Mouse (Mus musculus) embryonic facial prominence, embryonic 14.5 days (tissue): ENCODE data around the gene Nudc. TPM values are rescaled to one million over a fixed set of nuclear protein-coding genes. Genes with fewer than 3 reads are reported as not detected.

Source experiments
- ATAC-seq: fragments of 200-750 bp; cut with Nextera tagmentation; 2 replicates; pipeline ENCODE4 v1.8.0; 2017; ENCODE audit warnings: low read depth, moderate number of reproducible peaks, moderate TSS enrichment
- DNase-seq: peaks from one replicate; pipeline ENCODE4 v3.0.0-alpha.2; 2015; ENCODE audit warnings: low spot score
- H3K27ac ChIP-seq: fragments of 300-500 bp; sonication (generic); replicated peaks from 2 replicates; pipeline ENCODE4 v1.5.1; 2014; ENCODE audit warnings: low read depth, mild to moderate bottlenecking, low read length, moderate library complexity
- H3K27me3 ChIP-seq: fragments of 300-500 bp; sonication (generic); replicated peaks from 2 replicates; pipeline ENCODE4 v1.6.1; 2014; ENCODE audit warnings: low read length; ENCODE audit not compliant: control insufficient read depth, insufficient read depth
- H3K36me3 ChIP-seq: fragments of 300-500 bp; sonication (generic); 2 replicates; pipeline ENCODE4 v1.6.1; 2014; ENCODE audit warnings: low read length, mixed read lengths; ENCODE audit not compliant: control insufficient read depth, insufficient read depth
- H3K4me1 ChIP-seq: fragments of 300-500 bp; sonication (generic); 2 replicates; pipeline ENCODE4 v1.6.1; 2014; ENCODE audit warnings: antibody characterized with exemption, low read length; ENCODE audit not compliant: control insufficient read depth, insufficient read depth
- H3K4me2 ChIP-seq: fragments of 300-500 bp; sonication (generic); 2 replicates; pipeline ENCODE4 v1.6.1; 2014; ENCODE audit warnings: low read depth, mild to moderate bottlenecking, low read length, moderate library complexity, mixed read lengths
- H3K4me3 ChIP-seq: fragments of 300-500 bp; sonication (generic); 2 replicates; pipeline ENCODE4 v1.5.1; 2014; ENCODE audit warnings: low read depth, mild to moderate bottlenecking, low read length
- H3K9ac ChIP-seq: fragments of 300-500 bp; sonication (generic); 2 replicates; pipeline ENCODE4 v1.6.1; 2014; ENCODE audit warnings: low read depth, mild to moderate bottlenecking, low read length, moderate library complexity, mixed read lengths
- H3K9me3 ChIP-seq: fragments of 300-500 bp; sonication (generic); 2 replicates; pipeline ENCODE4 v1.6.1; 2016; ENCODE audit warnings: low read length; ENCODE audit not compliant: control insufficient read depth
- WGBS: fragments of 180-500 bp; shearing (Covaris S2); extraction: QIAGEN DNeasy Blood & Tissue Kit; methylation state at CpG from one replicate; pipeline ENCODE4 v1.1.7; 2014; 5-methylcytosine and 5-hydroxymethylcytosine counted together
- polyA plus RNA-seq: library from polyadenylated mRNA; unstranded; fragments of >200 nt; fragmentation: Nextera tagmentation; extraction: Ambion mirVana; gene quantifications from 2 replicates; pipeline ENCODE4 v1.2.1, GENCODE M21; 2014

Gene Nudc
- polyA plus RNA-seq, 1 experiment from 2014 or later, result 191 TPM

DNA sequence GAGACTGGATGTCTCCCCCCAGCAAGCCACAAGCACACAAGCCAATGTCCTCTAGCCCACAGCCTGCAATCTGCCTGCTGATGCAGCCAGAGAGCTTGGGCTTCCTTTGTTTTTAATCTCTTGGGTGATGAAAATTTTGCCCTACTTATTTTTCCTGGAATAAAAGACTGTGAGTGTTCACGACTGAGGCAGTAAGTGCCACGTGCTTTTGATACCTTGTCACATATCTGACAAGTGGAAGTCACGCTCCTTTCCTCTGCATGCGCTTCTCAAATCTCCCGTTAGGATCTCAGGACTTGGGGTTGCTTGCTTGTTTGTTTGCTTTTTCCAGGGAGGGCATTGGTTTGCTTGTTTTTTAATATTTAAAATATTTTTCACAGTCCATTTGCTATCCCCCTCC is 41.5 kb downstream of the Nudc start:
- H3K27me3 ChIP-seq, result peaks cover 40% of the 10 kb centered on the region
- WGBS, result 43% methylated on average over 5 of the region's 5 CpGs

DNA sequence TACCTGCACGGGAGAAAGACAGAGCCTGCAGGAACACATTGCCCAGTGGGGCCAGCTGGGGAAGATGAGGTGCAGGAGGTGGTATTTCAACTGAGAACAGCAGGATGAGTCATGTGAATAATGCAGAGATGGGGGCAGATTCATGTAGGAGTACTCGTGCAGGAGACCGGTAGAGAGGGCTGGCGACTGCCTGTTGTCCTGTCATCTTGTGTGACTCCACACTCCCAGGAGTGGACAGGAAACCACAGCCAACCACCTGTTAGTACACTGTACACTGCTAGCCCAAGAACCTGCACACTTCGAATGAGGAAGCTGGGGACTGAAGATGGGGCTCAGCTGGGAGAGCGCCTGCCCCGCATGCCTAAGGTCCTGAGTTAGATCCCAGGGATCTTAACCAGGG is 44.3 kb downstream of the Nudc start:
- H3K4me3 ChIP-seq, result no peak overlapping the region
- no peaks in the 10 kb centered on the region for H3K9me3 ChIP-seq
- H3K4me2 ChIP-seq, result no peak overlapping the region
- peaks cover 4% of the 10 kb centered on the region; the same call in 1 of the 2 replicates for H3K4me1 ChIP-seq
- 62% methylated on average over 7 of the region's 7 CpGs for WGBS
- peaks cover 68% of the 10 kb centered on the region for H3K27me3 ChIP-seq
- DNase-seq (no peak), ATAC-seq (no peak)
- H3K27ac ChIP-seq, result no peak overlapping the region
- no peak overlapping the region for H3K9ac ChIP-seq
- H3K36me3 ChIP-seq, result no peaks in the 10 kb centered on the region

More for the DNA sequence above, 41.5 kb downstream of the Nudc start:
- no peak overlapping the region for H3K4me2 ChIP-seq
- H3K9ac ChIP-seq, result no peak overlapping the region
- DNase-seq (no peak), ATAC-seq (no peak)
- no peak overlapping the region for H3K4me3 ChIP-seq
- no peak overlapping the region for H3K27ac ChIP-seq
- H3K36me3 ChIP-seq, result no peaks in the 10 kb centered on the region
- H3K9me3 ChIP-seq, result no peaks in the 10 kb centered on the region
- H3K4me1 ChIP-seq, result no peaks in the 10 kb centered on the region

DNA sequence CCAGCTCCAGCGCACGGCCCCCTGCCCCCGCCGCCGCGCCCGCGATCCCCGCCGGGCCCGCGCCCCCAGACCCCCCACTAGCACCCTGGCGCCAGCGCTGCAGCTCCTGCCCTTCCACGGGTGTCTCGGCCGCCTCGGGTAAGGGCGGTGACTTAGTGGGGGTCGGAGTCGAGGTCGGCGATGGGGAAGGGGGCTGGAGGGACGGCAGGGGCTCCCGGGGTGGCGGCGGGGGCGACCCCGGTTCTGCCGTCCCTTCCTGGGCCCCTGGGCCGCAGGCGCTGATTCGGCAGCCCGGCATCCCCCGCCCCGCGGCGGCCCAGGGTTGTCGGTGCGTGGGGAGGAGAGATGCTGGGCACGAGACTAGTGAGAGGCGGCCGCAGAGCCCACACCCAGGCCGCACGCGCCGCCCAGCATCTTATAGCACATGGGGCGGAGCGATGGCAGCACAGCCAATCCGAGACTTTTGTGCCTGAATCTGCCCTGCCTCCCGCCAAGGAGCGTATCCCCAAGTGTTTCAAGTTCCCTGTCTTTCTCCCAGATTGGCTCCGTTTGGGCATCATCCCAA is 47.6 kb downstream of the Nudc start, which contains the start of gene Trnp1:
Gene Trnp1, minus strand, starts transcription at position 391 of the 565 bp plus-strand sequence.
- 0% methylated on average over 14 of the region's 53 CpGs for WGBS
- Histone ChIP-seq H3K4me2 (peak within 1 kb of the TSS; percentile 98), H3K4me1 (peaks cover 4% of the 10 kb centered on the region; the same call in 1 of the 2 replicates), H3K9ac (peak within 1 kb of the TSS; percentile 70), H3K27ac (no peak within 1 kb of the TSS), H3K27me3 (peaks cover 74% of the 10 kb centered on the region), H3K36me3 (no peaks in the 10 kb centered on the region), H3K4me3 (peak within 1 kb of the TSS; percentile 59), H3K9me3 (no peaks in the 10 kb centered on the region)
- DNase-seq (peak; percentile 94), ATAC-seq (peak; percentile 90)

DNA sequence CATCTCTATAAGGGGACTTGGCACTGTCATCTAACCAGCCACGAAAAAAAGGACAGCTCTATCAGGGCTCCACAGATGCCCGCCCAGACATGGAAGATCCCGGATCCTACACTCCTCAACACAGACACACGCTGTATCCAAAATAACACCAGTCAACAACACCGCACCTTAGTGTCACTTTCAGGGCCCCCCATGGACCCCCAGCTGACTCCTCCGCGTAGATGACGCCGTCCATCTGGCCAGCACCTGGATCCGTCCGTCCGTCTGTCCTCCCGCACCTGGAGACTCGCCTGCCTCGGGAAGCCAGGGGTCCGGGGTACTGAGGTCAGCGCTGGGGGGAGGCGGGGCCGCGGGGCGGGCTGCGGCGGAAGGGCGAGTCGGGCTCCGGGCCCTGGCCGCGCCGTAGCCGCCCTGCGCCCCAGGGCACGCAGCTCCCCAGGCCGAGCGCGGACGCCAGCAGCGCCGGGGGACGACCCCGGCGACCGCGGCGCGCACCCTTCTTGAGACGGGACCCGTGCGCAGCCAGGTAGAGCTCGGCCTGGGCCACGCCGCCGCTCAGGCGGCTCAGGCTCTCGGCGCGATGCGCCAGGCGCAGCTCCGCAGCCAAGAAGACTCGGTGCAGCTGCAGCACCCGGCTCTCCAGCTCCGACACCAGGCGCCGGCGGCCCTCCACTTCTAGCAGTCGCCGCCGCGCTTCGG is 48.2 kb downstream of the Nudc start:
- Histone ChIP-seq H3K27ac (no peak overlapping the region), H3K9ac (peak overlapping the region; percentile 70), H3K27me3 (peaks cover 72% of the 10 kb centered on the region), H3K4me2 (peak overlapping the region; percentile 98), H3K4me1 (peaks cover 4% of the 10 kb centered on the region; the same call in 1 of the 2 replicates), H3K9me3 (no peaks in the 10 kb centered on the region), H3K36me3 (no peaks in the 10 kb centered on the region), H3K4me3 (peak overlapping the region; percentile 59)
- 3% methylated on average over 16 of the region's 70 CpGs for WGBS
- ATAC-seq (peak; percentile 48), DNase-seq (peak; percentile 45)

DNA sequence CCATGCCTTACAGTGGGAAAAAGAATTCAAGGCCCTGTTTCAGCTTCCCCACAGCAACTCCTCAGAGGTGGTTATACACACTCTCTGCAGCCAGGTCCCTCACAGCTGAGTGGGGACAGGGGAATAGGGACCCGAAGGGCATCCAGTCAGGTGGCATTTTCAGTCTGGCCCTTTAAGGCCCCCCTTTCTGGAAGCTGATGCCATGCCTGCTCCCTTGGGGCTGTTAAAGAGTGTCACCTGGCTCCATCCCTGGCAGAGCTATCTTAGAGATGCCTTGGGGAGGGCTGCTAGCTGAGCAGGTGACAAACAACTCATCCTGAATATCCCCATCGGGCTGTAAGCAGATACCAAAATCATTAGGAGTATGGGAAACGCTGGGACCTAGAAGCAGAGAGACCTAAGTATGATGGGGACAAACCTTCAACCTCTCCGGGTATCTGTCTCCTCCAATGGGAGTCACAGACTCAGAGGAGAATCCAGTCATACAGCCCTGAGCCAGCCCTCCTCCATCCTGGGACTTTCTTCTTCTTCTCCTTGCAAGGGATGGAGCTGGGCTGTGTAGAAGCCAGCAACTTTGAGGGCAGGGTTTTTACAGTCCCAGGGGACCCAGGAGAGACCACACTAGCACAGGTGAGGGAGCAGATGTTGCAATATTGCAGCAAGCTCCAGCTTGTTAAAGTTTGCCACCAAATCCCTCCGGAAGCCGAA is 48.9 kb downstream of the Nudc start:
- WGBS, result 16% methylated on average over 6 of the region's 6 CpGs
- Histone ChIP-seq H3K9ac (no peak overlapping the region; the same call in 1 of the 2 replicates), H3K4me3 (peak overlapping the region; percentile 59), H3K27me3 (peaks cover 72% of the 10 kb centered on the region), H3K36me3 (no peaks in the 10 kb centered on the region), H3K9me3 (no peaks in the 10 kb centered on the region), H3K27ac (no peak overlapping the region), H3K4me2 (peak overlapping the region; percentile 98), H3K4me1 (peaks cover 4% of the 10 kb centered on the region)
- ATAC-seq (peak; percentile 39; the same call in 1 of the 2 replicates), DNase-seq (peak; percentile 46)

DNA sequence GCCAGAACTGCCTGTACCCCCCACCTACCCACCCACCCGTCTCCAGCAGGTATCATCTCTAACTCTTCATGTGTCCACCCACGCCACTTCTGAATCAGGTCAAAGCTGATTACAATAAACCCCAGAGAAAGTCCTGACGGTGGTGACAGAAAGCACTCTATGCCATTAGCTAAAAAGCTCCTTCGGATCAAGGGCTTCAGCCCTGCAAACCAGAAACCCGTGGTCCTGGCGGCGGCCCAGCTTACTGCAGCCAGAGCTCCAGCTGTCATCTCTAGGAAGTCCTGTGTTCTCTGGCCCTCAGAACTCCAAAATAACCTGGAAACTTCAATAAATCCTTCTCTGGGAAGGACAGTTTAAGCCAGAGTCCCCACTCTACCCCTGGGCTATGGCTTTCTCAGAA is 50.1 kb downstream of the Nudc start:
- H3K27me3 ChIP-seq, result peaks cover 61% of the 10 kb centered on the region
- no peak overlapping the region for H3K4me2 ChIP-seq
- H3K27ac ChIP-seq, result no peak overlapping the region
- H3K36me3 ChIP-seq, result no peaks in the 10 kb centered on the region
- DNase-seq (no peak), ATAC-seq (no peak)
- H3K4me3 ChIP-seq, result no peak overlapping the region
- 33% methylated on average over 7 of the region's 7 CpGs for WGBS
- H3K4me1 ChIP-seq, result peaks cover 8% of the 10 kb centered on the region
- no peak overlapping the region for H3K9ac ChIP-seq
- H3K9me3 ChIP-seq, result no peaks in the 10 kb centered on the region

DNA sequence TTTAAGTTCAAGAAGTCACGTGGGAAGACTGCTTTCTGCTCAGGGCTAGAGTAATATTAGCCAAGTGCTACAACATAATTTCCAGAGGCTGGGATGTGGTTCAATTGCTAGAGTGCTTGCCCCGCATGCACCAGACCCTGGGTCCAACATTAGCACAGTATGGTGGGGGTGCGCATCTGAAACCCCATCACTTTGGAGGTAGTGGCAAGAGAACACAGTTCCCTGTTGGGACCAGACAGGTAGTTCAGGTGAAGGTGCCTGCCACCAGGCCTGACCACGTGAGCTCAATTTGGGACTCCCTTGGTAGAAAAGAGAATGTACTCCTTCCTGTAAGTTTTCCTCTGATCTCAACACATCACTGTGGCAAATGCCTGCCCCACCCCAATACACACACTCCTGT is 50.9 kb downstream of the Nudc start:
- Histone ChIP-seq H3K4me3 (no peak overlapping the region), H3K9me3 (no peaks in the 10 kb centered on the region), H3K27me3 (peaks cover 52% of the 10 kb centered on the region), H3K27ac (no peak overlapping the region), H3K9ac (no peak overlapping the region), H3K4me2 (no peak overlapping the region), H3K4me1 (peaks cover 8% of the 10 kb centered on the region), H3K36me3 (no peaks in the 10 kb centered on the region)
- WGBS, result 65% methylated on average over 4 of the region's 4 CpGs
- no peak for ATAC-seq
- DNase-seq, result no peak

DNA sequence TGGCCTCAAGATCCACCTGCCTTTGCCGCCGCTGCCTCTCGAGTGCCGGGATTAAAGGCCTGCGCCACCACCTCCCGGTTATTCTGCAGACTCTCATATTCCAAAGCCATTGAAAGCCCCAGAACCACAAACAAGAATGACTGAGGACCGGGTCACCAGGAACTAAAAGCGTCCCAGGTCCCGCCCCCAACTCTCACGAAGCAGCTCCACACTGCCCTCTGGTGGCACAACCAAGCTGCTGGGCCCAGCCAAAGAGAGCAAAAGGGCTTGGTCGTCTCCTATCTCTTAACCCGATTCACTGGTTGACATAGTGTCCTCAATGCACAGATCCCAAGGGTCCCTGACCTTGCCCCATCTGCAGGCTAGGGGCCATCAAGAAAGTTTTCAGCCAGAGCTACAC is 51.4 kb downstream of the Nudc start:
- peak overlapping the region; percentile 27 for H3K4me3 ChIP-seq
- H3K4me2 ChIP-seq, result peak overlapping the region; percentile 51
- DNase-seq (peak; percentile 85), ATAC-seq (no peak)
- peaks cover 48% of the 10 kb centered on the region for H3K27me3 ChIP-seq
- 0% methylated on average over 12 of the region's 12 CpGs for WGBS
- H3K9me3 ChIP-seq, result no peaks in the 10 kb centered on the region
- H3K36me3 ChIP-seq, result no peaks in the 10 kb centered on the region
- H3K9ac ChIP-seq, result no peak overlapping the region
- H3K4me1 ChIP-seq, result peaks cover 8% of the 10 kb centered on the region
- H3K27ac ChIP-seq, result no peak overlapping the region
